Comparison of ENCODE assay signal across 28 mouse cellular contexts in the genomic region with DNA sequence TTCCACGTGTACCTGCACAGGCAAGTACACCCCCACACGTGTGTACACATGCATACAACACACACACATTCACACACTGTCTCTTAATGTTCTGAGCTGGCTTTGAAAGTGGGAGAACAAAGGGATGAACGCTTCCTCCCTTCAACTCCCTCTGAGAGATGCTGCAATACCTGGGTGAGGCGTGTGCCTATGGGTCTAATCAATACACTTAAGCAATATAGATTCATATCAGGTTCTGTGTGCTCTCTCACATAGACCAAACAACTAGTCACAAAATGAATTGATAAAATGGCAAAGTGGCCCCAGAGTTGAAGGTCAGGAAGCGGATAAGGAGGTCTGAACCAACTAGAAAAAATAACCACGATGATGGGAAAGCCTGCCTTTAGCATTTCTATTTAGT.
"Had no signal": no experiment of that assay in that cellular context is flagged by ENCODE, and none has a peak within 500 bp of the region (broad histone marks: within the 10 kb centered on the region; RNA-seq: fewer than 3 reads in every experiment).

No protein-coding gene starts in this region.

- DNase-seq: cerebellum, adult 18-20 months; cerebellum, adult 2 months; cerebellum, adult 8-10 months; cerebellum, adult 9-10 months; cerebellum, adult 9-11 months; cerebellum, postnatal 10 days; cerebellum, postnatal 14 days; cerebellum, postnatal 25 days; cerebellum, postnatal 36 days; embryo, embryonic 11 days; forebrain, postnatal 0 days; gastrocnemius, adult 2 months; gastrocnemius, postnatal 10 days; gastrocnemius, postnatal 14 days; gastrocnemius, postnatal 25 days; gastrocnemius, postnatal 36 days; heart, adult 11 months had no signal

- H3K27me3 ChIP-seq: embryonic facial prominence, embryonic 12.5 days; embryonic facial prominence, embryonic 13.5 days; embryonic facial prominence, embryonic 15.5 days; forebrain, embryonic 12.5 days; forebrain, embryonic 13.5 days; forebrain, embryonic 15.5 days had no signal

- H3K4me1 ChIP-seq: embryonic facial prominence, embryonic 10.5 days; forebrain, embryonic 10.5 days; forebrain, embryonic 12.5 days; forebrain, embryonic 13.5 days had no signal

- ATAC-seq: forebrain, embryonic 13.5 days; forebrain, embryonic 14.5 days; forebrain, embryonic 15.5 days; forebrain, embryonic 16.5 days; forebrain, postnatal 0 days had no signal

- H3K9me3 ChIP-seq: embryonic facial prominence, embryonic 10.5 days; embryonic facial prominence, embryonic 12.5 days; embryonic facial prominence, embryonic 13.5 days; embryonic facial prominence, embryonic 15.5 days; forebrain, embryonic 10.5 days; forebrain, embryonic 12.5 days; forebrain, embryonic 13.5 days; forebrain, embryonic 15.5 days had no signal

- H3K4me3 ChIP-seq: embryonic facial prominence, embryonic 10.5 days; embryonic facial prominence, embryonic 12.5 days; embryonic facial prominence, embryonic 13.5 days; embryonic facial prominence, embryonic 15.5 days; erythroblast, embryonic 14.5 days; forebrain, embryonic 10.5 days; forebrain, embryonic 12.5 days; forebrain, embryonic 13.5 days; forebrain, embryonic 15.5 days; gastrocnemius, adult 2 months had no signal

- H3K27ac ChIP-seq: embryonic facial prominence, embryonic 10.5 days; embryonic facial prominence, embryonic 12.5 days; embryonic facial prominence, embryonic 13.5 days; embryonic facial prominence, embryonic 15.5 days; forebrain, embryonic 10.5 days; forebrain, embryonic 12.5 days; forebrain, embryonic 13.5 days; forebrain, embryonic 15.5 days; gastrocnemius, adult 2 months had no signal

- H3K4me2 ChIP-seq: embryonic facial prominence, embryonic 12.5 days; embryonic facial prominence, embryonic 13.5 days; embryonic facial prominence, embryonic 15.5 days; forebrain, embryonic 12.5 days; forebrain, embryonic 13.5 days; forebrain, embryonic 15.5 days had no signal

- H3K9ac ChIP-seq: embryonic facial prominence, embryonic 12.5 days; embryonic facial prominence, embryonic 13.5 days; embryonic facial prominence, embryonic 15.5 days; forebrain, embryonic 12.5 days; forebrain, embryonic 13.5 days; forebrain, embryonic 15.5 days; forebrain, postnatal 0 days had no signal

- H3K36me3 ChIP-seq: embryonic facial prominence, embryonic 10.5 days; embryonic facial prominence, embryonic 12.5 days; embryonic facial prominence, embryonic 13.5 days; embryonic facial prominence, embryonic 15.5 days; forebrain, embryonic 10.5 days; forebrain, embryonic 12.5 days; forebrain, embryonic 15.5 days had no signal
